Comparison of ENCODE assay signal across 9 mouse cellular contexts in genomic region chr11:63171977-63172376, GRCm38 (mm10). TPM values are rescaled to one million over a fixed set of nuclear protein-coding genes. Genes with fewer than 3 reads are reported as not detected.
DNase-seq lines count a peak whose midpoint lies in the region; ATAC-seq lines count a peak whose summit lies in the region.
"Had no signal": no experiment of that assay in that cellular context is flagged by ENCODE, and none has a peak within 500 bp of the region (broad histone marks: within the 10 kb centered on the region; RNA-seq: fewer than 3 reads in every experiment).

No protein-coding gene starts in this region.

- no peak for ATAC-seq in kidney, embryonic 16.5 days (ENCODE audit: low FRiP score, low TSS enrichment)

- no peaks in the 10 kb centered on the region for H3K36me3 ChIP-seq in kidney, embryonic 16.5 days (ENCODE audit: insufficient read depth, low read length)

- no peaks in the 10 kb centered on the region for H3K9me3 ChIP-seq in kidney, embryonic 16.5 days (ENCODE audit: low read length)

- H3K9ac ChIP-seq in kidney, embryonic 16.5 days (replicated peaks; ENCODE audit: low read length) = no peak overlapping the region

- intact Hi-C loops in left cerebral cortex, postnatal 10 days (cut with DNase I) = loop anchor here (5.0 kb wide), 1 partner anchor 415 kb away; no protein-coding TSS in a partner anchor

- no peak overlapping the region for H3K4me3 ChIP-seq in kidney, embryonic 16.5 days (ENCODE audit: low read length)

- no peak overlapping the region for H3K27ac ChIP-seq in kidney, embryonic 16.5 days (ENCODE audit: low read length)

- peak; percentile 67 for DNase-seq in adrenal gland, adult 2 months
- DNase-seq in adrenal gland, postnatal 25 days = no peak
- DNase-seq in kidney, postnatal 14 days = peak; percentile 48
- DNase-seq in ZHBTc4 (ENCODE audit: low read depth, low spot score) = peak; percentile 50
- peak; percentile 26 to 33 for DNase-seq in left cerebral cortex, postnatal 10 days (ENCODE audit: extremely low spot score in 1 of 2, low spot score in 2 of 2)
- no peak for DNase-seq in T-cell, adult 2 months (ENCODE audit: low spot score)
- DNase-seq in urinary bladder, adult 2 months (ENCODE audit: low spot score) = no peak

- peaks cover 11% of the 10 kb centered on the region for H3K4me1 ChIP-seq in kidney, embryonic 16.5 days (ENCODE audit: insufficient read depth, low read length)

- 24% methylated on average over 1 of the region's 1 CpGs for WGBS in kidney, embryonic 16.5 days

- no peak overlapping the region for H3K4me2 ChIP-seq in kidney, embryonic 16.5 days (replicated peaks; ENCODE audit: low read depth, low read length)

- no peaks in the 10 kb centered on the region for H3K27me3 ChIP-seq in kidney, embryonic 16.5 days (ENCODE audit: insufficient read depth, low read length)

RNA-seq across cellular contexts. Expression of gene Pmp22, which starts 43.2 kb away (rescaled TPM):
- total RNA-seq in adrenal gland, adult 2 months (2021) = 100 to 1,000 TPM; 102 to 190 TPM
- 125 and 184 TPM in 2 replicates for polyA plus RNA-seq in adrenal gland, adult 2 months (2012; rRNA removed)
- 161 and 162 TPM in 2 replicates for total RNA-seq in adrenal gland, postnatal 25 days (2021)
- 121 and 130 TPM in 2 replicates for polyA plus RNA-seq in kidney, embryonic 16.5 days (2015; fragmentation: Nextera tagmentation; extraction: Ambion mirVana)
- total RNA-seq in left cerebral cortex, postnatal 10 days (2021) = 10 to 100 TPM; 18.2 to 21.3 TPM
- polyA plus RNA-seq in urinary bladder, adult 2 months (2012; rRNA removed) = 57.0 and 116 TPM in 2 replicates
- total RNA-seq: hematopoietic stem cell, adult 5-6 weeks had no signal

Comparison
In these comparisons a context has a peak if more than half of its experiments do, and no peak if none do; other contexts are left out.
1. DNase-seq: peak in adrenal gland, adult 2 months (single experiment), kidney, postnatal 14 days (single experiment), ZHBTc4 (single experiment) and left cerebral cortex, postnatal 10 days (2 of 2); none in adrenal gland, postnatal 25 days (single experiment), T-cell, adult 2 months (single experiment) and urinary bladder, adult 2 months (single experiment).